Mouse (Mus musculus) cerebellum, adult 2 months (tissue): ENCODE data around the gene Kmt5b.

ENCODE experiments used
- CTCF ChIP-seq: fragments of 200-500 bp; IDR thresholded peaks from 2 replicates; pipeline ENCODE4 v1.5.1; 2011; ENCODE audit warnings: low read depth, mild to moderate bottlenecking, control low read depth, low read length, moderate library complexity, borderline replicate concordance; ENCODE audit not compliant: insufficient read depth
- POLR2A ChIP-seq: fragments of 200-500 bp; IDR thresholded peaks from 2 replicates; pipeline ENCODE4 v1.6.1; 2011; ENCODE audit warnings: low read length, control low read depth, borderline replicate concordance; ENCODE audit not compliant: insufficient read depth

DNA sequence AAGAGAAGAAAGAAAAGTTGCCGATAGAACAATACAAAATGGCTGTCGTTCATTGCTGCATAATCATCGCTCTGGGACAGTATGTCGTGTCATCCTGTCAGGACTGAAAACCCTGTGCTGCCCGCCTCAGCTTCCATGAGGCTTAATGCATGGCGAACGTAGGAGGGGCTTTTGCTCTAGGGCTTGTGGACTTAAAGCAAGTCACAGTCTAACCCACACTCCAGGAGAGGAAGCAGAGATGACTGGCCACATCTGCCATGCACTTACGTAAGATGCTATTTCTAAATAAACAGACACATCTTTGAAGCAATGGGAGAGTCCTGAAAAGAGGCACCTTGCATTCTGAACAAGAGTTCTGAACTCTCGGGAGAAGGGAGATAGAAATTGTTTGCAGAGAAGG, 44.1 kb upstream of the Kmt5b start:
- TF ChIP-seq CTCF, result no peak
- TF ChIP-seq POLR2A, result no peak
